Mouse (Mus musculus): ENCODE measurements around the gene Ptprn. TPM values are rescaled to one million over a fixed set of nuclear protein-coding genes. Genes with fewer than 3 reads are reported as not detected.

Gene Ptprn
- polyA plus RNA-seq, 1 experiment from 2014 or later, result 0.69 TPM

GRCm38 (mm10) chr1:75221538-75221937 lies 42.8 kb downstream of the Ptprn start:
- H3K4me2 ChIP-seq, result no peak overlapping the region
- H3K27ac ChIP-seq (ENCODE audit: poor library complexity, severe bottlenecking), result no peak overlapping the region
- H3K9me3 ChIP-seq (replicated peaks), result no peaks in the 10 kb centered on the region
- no peak overlapping the region for H3K9ac ChIP-seq
- no peak overlapping the region for H3K4me3 ChIP-seq
- WGBS, result 69% methylated on average over 3 of the region's 3 CpGs
- peaks cover 23% of the 10 kb centered on the region for H3K4me1 ChIP-seq (replicated peaks)
- no peaks in the 10 kb centered on the region for H3K36me3 ChIP-seq
- peaks cover 59% of the 10 kb centered on the region for H3K27me3 ChIP-seq (replicated peaks)
- no peak for ATAC-seq (ENCODE audit: insufficient number of reproducible peaks, low FRiP score)

- peaks cover 17% of the 10 kb centered on the region for H3K36me3 ChIP-seq
- peaks cover 20% of the 10 kb centered on the region for H3K4me1 ChIP-seq (replicated peaks)
- ATAC-seq (ENCODE audit: insufficient number of reproducible peaks, low FRiP score), result peak; percentile 18
- H3K27ac ChIP-seq (ENCODE audit: poor library complexity, severe bottlenecking), result peak within 1 kb of the TSS; percentile 49; the same call in 1 of the 2 replicates
- peak within 1 kb of the TSS; percentile 66 for H3K4me3 ChIP-seq
- H3K27me3 ChIP-seq (replicated peaks), result peaks cover 67% of the 10 kb centered on the region
- H3K4me2 ChIP-seq, result peak within 1 kb of the TSS; percentile 99
- H3K9ac ChIP-seq, result peak within 1 kb of the TSS; percentile 70
- no peaks in the 10 kb centered on the region for H3K9me3 ChIP-seq (replicated peaks)
- 1% methylated on average over 34 of the region's 34 CpGs for WGBS
Observed at GRCm38 (mm10) chr1:75219531-75219930, 44.8 kb downstream of the Ptprn start, which contains the start of gene Tuba4a. Gene Tuba4a (minus strand): TSS chr1:75219865.

GRCm38 (mm10) chr1:75219078-75219477 lies 45.2 kb downstream of the Ptprn start:
- Histone ChIP-seq H3K4me2 (peak overlapping the region; percentile 99), H3K36me3 (peaks cover 22% of the 10 kb centered on the region), H3K27ac (ENCODE audit: poor library complexity, severe bottlenecking) (no peak overlapping the region), H3K9ac (peak overlapping the region; percentile 70), H3K4me1 (replicated peaks) (peaks cover 20% of the 10 kb centered on the region), H3K27me3 (replicated peaks) (peaks cover 67% of the 10 kb centered on the region), H3K4me3 (peak overlapping the region; percentile 66), H3K9me3 (replicated peaks) (no peaks in the 10 kb centered on the region)
- WGBS, result under 1% methylated on average over 24 of the region's 24 CpGs
- peak; percentile 93 for ATAC-seq (ENCODE audit: insufficient number of reproducible peaks, low FRiP score)

GRCm38 (mm10) chr1:75218227-75219001 lies 45.9 kb downstream of the Ptprn start:
- H3K27me3 ChIP-seq (replicated peaks), result peaks cover 67% of the 10 kb centered on the region
- H3K4me3 ChIP-seq, result peak overlapping the region; percentile 66
- H3K9ac ChIP-seq, result peak overlapping the region; percentile 70
- H3K27ac ChIP-seq (ENCODE audit: poor library complexity, severe bottlenecking), result peak overlapping the region; percentile 49; the same call in 1 of the 2 replicates
- H3K4me1 ChIP-seq (replicated peaks), result peaks cover 20% of the 10 kb centered on the region
- no peaks in the 10 kb centered on the region for H3K9me3 ChIP-seq (replicated peaks)
- under 1% methylated on average over 38 of the region's 38 CpGs for WGBS
- peak overlapping the region; percentile 99 for H3K4me2 ChIP-seq
- ATAC-seq (ENCODE audit: insufficient number of reproducible peaks, low FRiP score), result peak; percentile 83
- peaks cover 28% of the 10 kb centered on the region for H3K36me3 ChIP-seq

GRCm38 (mm10) chr1:75217893-75218226 lies 46.4 kb downstream of the Ptprn start:
- Histone ChIP-seq H3K27me3 (replicated peaks) (peaks cover 66% of the 10 kb centered on the region), H3K9ac (peak overlapping the region; percentile 70), H3K9me3 (replicated peaks) (no peaks in the 10 kb centered on the region), H3K4me2 (peak overlapping the region; percentile 99), H3K4me1 (replicated peaks) (peaks cover 23% of the 10 kb centered on the region), H3K27ac (ENCODE audit: poor library complexity, severe bottlenecking) (no peak overlapping the region), H3K4me3 (peak overlapping the region; percentile 66), H3K36me3 (peaks cover 34% of the 10 kb centered on the region)
- no peak for ATAC-seq (ENCODE audit: insufficient number of reproducible peaks, low FRiP score)
- 1% methylated on average over 6 of the region's 6 CpGs for WGBS

GRCm38 (mm10) chr1:75216797-75217585 lies 47.3 kb downstream of the Ptprn start:
- H3K27me3 ChIP-seq (replicated peaks), result peaks cover 57% of the 10 kb centered on the region
- H3K4me1 ChIP-seq (replicated peaks), result peaks cover 30% of the 10 kb centered on the region
- H3K4me2 ChIP-seq, result peak overlapping the region; percentile 99
- no peaks in the 10 kb centered on the region for H3K9me3 ChIP-seq (replicated peaks)
- H3K4me3 ChIP-seq, result 0 out of 2 replicates have a peak overlapping the region, but pooled peaks have one; percentile 0
- H3K9ac ChIP-seq, result no peak overlapping the region
- no peak for ATAC-seq (ENCODE audit: insufficient number of reproducible peaks, low FRiP score)
- WGBS, result 69% methylated on average over 13 of the region's 13 CpGs
- peaks cover 41% of the 10 kb centered on the region for H3K36me3 ChIP-seq
- H3K27ac ChIP-seq (ENCODE audit: poor library complexity, severe bottlenecking), result no peak overlapping the region

- Histone ChIP-seq H3K27ac (ENCODE audit: poor library complexity, severe bottlenecking) (no peak overlapping the region), H3K4me2 (no peak overlapping the region), H3K4me1 (replicated peaks) (peaks cover 38% of the 10 kb centered on the region), H3K27me3 (replicated peaks) (peaks cover 46% of the 10 kb centered on the region), H3K4me3 (no peak overlapping the region), H3K36me3 (peaks cover 45% of the 10 kb centered on the region), H3K9ac (no peak overlapping the region), H3K9me3 (replicated peaks) (no peaks in the 10 kb centered on the region)
- 93% methylated on average over 9 of the region's 9 CpGs for WGBS
- ATAC-seq (ENCODE audit: insufficient number of reproducible peaks, low FRiP score), result no peak
Observed at GRCm38 (mm10) chr1:75215785-75216184, 48.5 kb downstream of the Ptprn start.

- no peak overlapping the region for H3K4me3 ChIP-seq
- peaks cover 37% of the 10 kb centered on the region for H3K27me3 ChIP-seq (replicated peaks)
- peaks cover 45% of the 10 kb centered on the region for H3K36me3 ChIP-seq
- H3K27ac ChIP-seq (ENCODE audit: poor library complexity, severe bottlenecking), result no peak overlapping the region
- no peak overlapping the region for H3K4me2 ChIP-seq
- no peak overlapping the region for H3K9ac ChIP-seq
- H3K9me3 ChIP-seq (replicated peaks), result no peaks in the 10 kb centered on the region
- peaks cover 41% of the 10 kb centered on the region for H3K4me1 ChIP-seq (replicated peaks)
- no peak for ATAC-seq (ENCODE audit: insufficient number of reproducible peaks, low FRiP score)
- 71% methylated on average over 5 of the region's 5 CpGs for WGBS
Observed at GRCm38 (mm10) chr1:75214886-75215285, 49.4 kb downstream of the Ptprn start.

- Histone ChIP-seq H3K27ac (ENCODE audit: poor library complexity, severe bottlenecking) (no peak overlapping the region), H3K4me1 (replicated peaks) (peaks cover 41% of the 10 kb centered on the region)
Observed at GRCm38 (mm10) chr1:75214442-75214841, 49.9 kb downstream of the Ptprn start.

GRCm38 (mm10) chr1:75213096-75213495 lies 51.2 kb downstream of the Ptprn start:
- H3K27ac ChIP-seq (ENCODE audit: poor library complexity, severe bottlenecking), result no peak overlapping the region
- H3K27me3 ChIP-seq (replicated peaks), result peaks cover 40% of the 10 kb centered on the region
- H3K36me3 ChIP-seq, result peaks cover 45% of the 10 kb centered on the region
- no peaks in the 10 kb centered on the region for H3K9me3 ChIP-seq (replicated peaks)
- no peak for ATAC-seq (ENCODE audit: insufficient number of reproducible peaks, low FRiP score)
- no peak overlapping the region for H3K4me3 ChIP-seq
- 80% methylated on average over 7 of the region's 7 CpGs for WGBS
- peaks cover 37% of the 10 kb centered on the region for H3K4me1 ChIP-seq (replicated peaks)
- no peak overlapping the region for H3K9ac ChIP-seq
- H3K4me2 ChIP-seq, result no peak overlapping the region

More at GRCm38 (mm10) chr1:75214442-75214841, 49.9 kb downstream of the Ptprn start:
- H3K4me2 ChIP-seq, result no peak overlapping the region
- no peaks in the 10 kb centered on the region for H3K9me3 ChIP-seq (replicated peaks)
- peaks cover 45% of the 10 kb centered on the region for H3K36me3 ChIP-seq
- 72% methylated on average over 2 of the region's 2 CpGs for WGBS
- peaks cover 36% of the 10 kb centered on the region for H3K27me3 ChIP-seq (replicated peaks)
- ATAC-seq (ENCODE audit: insufficient number of reproducible peaks, low FRiP score), result no peak
- H3K4me3 ChIP-seq, result no peak overlapping the region
- H3K9ac ChIP-seq, result no peak overlapping the region

- H3K9ac ChIP-seq, result no peak overlapping the region
- peaks cover 32% of the 10 kb centered on the region for H3K4me1 ChIP-seq (replicated peaks)
- ATAC-seq (ENCODE audit: insufficient number of reproducible peaks, low FRiP score), result no peak
- H3K27ac ChIP-seq (ENCODE audit: poor library complexity, severe bottlenecking), result no peak overlapping the region
- H3K4me2 ChIP-seq, result no peak overlapping the region
- H3K4me3 ChIP-seq, result no peak overlapping the region
- H3K27me3 ChIP-seq (replicated peaks), result peaks cover 34% of the 10 kb centered on the region
- no peaks in the 10 kb centered on the region for H3K9me3 ChIP-seq (replicated peaks)
- peaks cover 45% of the 10 kb centered on the region for H3K36me3 ChIP-seq
- 91% methylated on average over 4 of the region's 4 CpGs for WGBS
Observed at GRCm38 (mm10) chr1:75212542-75212941, 51.8 kb downstream of the Ptprn start.

All from heart, embryonic 12.5 days (tissue).